Mouse (Mus musculus) 3T3-L1 (cell line): Measurements from ENCODE around the gene C1qtnf4.

ENCODE experiments used
- DNase-seq: peaks from one replicate; pipeline ENCODE4 v3.0.0-alpha.2; 2015; ENCODE audit warnings: low read depth, low spot score

C1qtnf4 gene

DNA sequence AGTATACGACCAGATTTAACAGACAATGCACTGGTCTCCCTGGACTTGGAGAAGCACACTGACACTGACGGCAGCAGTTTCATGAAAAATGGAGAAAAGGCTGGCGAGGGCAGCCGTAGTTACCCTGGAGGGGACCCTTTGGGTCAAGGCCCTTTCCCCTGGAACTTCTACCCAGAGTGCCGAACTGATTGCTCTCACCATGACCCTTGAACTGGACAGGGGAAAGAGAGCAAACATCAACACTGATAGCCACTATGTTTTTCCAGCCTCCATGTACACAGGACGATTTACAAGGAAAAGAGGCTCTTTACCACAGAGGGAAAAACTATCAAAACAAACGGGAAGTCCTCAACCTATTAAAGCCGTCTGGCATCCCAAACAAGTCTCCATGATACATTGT, 46.2 kb downstream of the C1qtnf4 start:
- DNase-seq: no peak

DNA sequence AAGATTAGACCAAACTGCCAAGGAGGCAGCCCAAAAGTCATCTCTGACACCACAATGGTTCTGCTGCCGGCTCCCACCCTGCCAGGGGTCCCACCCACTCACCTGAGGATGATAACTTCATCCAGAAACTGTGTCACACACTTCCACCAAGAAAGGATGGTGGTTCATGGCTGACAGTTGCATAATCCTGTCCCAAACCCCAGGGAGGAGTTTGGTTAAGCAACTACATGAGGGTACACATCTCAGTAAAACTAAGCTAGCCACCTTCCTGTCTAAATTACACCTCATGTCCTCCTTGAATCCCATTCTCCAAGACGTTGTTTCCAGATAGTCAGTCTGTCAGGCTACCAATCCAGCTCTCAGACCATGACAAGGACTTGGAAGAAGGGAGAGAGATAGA, 46.6 kb downstream of the C1qtnf4 start:
- no peak for DNase-seq

DNA sequence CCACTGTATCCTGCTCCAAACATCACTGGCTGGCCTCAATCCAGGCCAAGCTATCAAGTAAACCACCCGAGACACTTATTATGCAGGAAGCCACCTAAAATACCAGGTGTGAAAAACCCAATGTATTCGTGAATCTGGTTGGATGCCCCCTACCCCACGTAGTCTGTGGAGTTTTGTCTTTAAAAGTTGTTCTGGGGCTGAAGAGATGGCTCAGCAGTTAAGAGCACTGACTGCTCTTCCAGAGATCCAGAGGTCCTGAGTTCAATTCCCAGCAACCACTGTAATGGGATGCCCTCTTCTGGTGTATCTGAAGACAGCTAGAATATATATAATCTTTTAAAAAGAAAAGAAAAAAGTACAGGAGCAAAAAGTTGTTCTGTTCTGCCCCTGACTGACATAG, 52.7 kb downstream of the C1qtnf4 start:
- DNase-seq: no peak

DNA sequence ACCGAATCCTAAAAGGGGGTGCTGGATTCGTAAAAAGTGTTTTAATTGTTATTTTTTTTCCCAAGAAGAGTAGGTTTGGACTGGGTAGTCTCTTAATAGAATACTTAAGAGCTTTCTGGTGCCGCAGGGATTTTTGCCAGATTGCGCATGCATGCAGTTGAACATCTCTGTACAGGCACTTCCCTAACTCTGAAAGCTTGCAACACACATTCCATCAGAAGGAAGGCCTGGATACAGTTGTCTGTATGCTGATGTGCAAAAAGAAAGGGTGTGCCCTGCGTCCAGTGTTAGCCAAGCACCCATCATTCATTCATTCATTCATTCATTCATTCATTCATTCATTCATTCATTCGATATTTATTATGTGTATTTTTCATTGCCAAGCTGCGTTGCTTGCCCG, 54.1 kb downstream of the C1qtnf4 start:
- DNase-seq: peak; percentile 54
